Mouse (Mus musculus) small intestine, adult 2 months (tissue): ENCODE data around the gene Mypop. TPM values are rescaled to one million over a fixed set of nuclear protein-coding genes. Genes with fewer than 3 reads are reported as not detected.

Experiments used
- H3K27ac ChIP-seq: fragments of 200-500 bp; 2 replicates; pipeline ENCODE4 v1.5.1; 2012; ENCODE audit warnings: low read depth, low read length, control low read depth, inconsistent platforms; ENCODE audit not compliant: insufficient read depth
- H3K27me3 ChIP-seq: fragments of 200-500 bp; 2 replicates; pipeline ENCODE4 v1.6.1; 2012; ENCODE audit warnings: mild to moderate bottlenecking, moderate library complexity, low read length, inconsistent platforms; ENCODE audit not compliant: control insufficient read depth, insufficient read depth
- H3K36me3 ChIP-seq: fragments of 200-500 bp; 2 replicates; pipeline ENCODE4 v1.6.1; 2012; ENCODE audit warnings: mild to moderate bottlenecking, low read length, control low read depth, inconsistent platforms; ENCODE audit not compliant: control insufficient read depth, insufficient read depth
- H3K4me1 ChIP-seq: fragments of 200-500 bp; 2 replicates; pipeline ENCODE4 v1.6.1; 2012; ENCODE audit warnings: low read length, inconsistent platforms, mixed read lengths; ENCODE audit not compliant: control insufficient read depth, insufficient read depth, insufficient read length
- H3K4me3 ChIP-seq: fragments of 200-500 bp; 2 replicates; pipeline ENCODE4 v1.5.1; 2012; ENCODE audit warnings: low read depth, mild to moderate bottlenecking, control low read depth, inconsistent platforms, low read length, moderate library complexity
- CTCF ChIP-seq: fragments of 200-500 bp; IDR thresholded peaks from 2 replicates; pipeline ENCODE4 v1.5.1; 2012; ENCODE audit warnings: low read depth, mild to moderate bottlenecking, control low read depth, inconsistent platforms, low read length, moderate library complexity, mixed read lengths; ENCODE audit not compliant: insufficient replicate concordance, insufficient read length; ENCODE audit errors: extremely low read depth
- POLR2A ChIP-seq: fragments of 200-500 bp; IDR thresholded peaks from 2 replicates; pipeline ENCODE4 v1.6.1; 2012; ENCODE audit warnings: low read depth, mild to moderate bottlenecking, control low read depth, inconsistent platforms, low read length, moderate library complexity
- WGBS: fragments of 180-500 bp; shearing (Covaris S2); methylation state at CpG from one replicate; pipeline ENCODE4 v1.1.7; 2018; 5-methylcytosine and 5-hydroxymethylcytosine counted together
- polyA plus RNA-seq: library from polyadenylated mRNA; depleted of rRNA; stranded (reverse); fragments of >200 nt; gene quantifications from 2 replicates; pipeline ENCODE4 v1.2.3, GENCODE M21; 2012

Mypop gene
- polyA plus RNA-seq, 1 experiment, result 2.3 TPM

DNA sequence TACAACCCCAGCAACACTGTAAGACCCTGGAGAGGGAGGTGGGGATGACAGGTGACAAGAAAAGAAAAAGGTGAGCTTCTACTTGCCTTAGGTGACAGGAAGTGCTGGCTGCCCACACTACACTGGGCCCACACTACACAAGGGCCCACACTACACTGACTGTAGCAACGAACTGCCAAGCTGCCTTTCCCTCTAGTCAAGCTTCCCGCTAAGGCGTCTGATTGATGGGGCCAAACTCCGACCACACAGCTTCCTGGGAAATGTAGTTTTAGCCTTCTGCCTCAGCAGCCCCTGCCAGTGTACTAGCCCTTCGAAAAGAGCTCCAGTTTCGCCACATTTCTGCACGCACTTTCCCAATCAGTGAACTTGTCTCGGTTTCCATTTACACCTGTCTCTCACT, 23.4 kb upstream of the Mypop start:
- Histone ChIP-seq H3K27me3 (peaks cover 28% of the 10 kb centered on the region), H3K4me3 (no peak overlapping the region), H3K27ac (no peak overlapping the region), H3K36me3 (no peaks in the 10 kb centered on the region), H3K4me1 (peaks cover 2% of the 10 kb centered on the region; the same call in 1 of the 2 replicates)
- 13% methylated on average over 8 of the region's 8 CpGs for whole genome bisulfite sequencing
- TF ChIP-seq CTCF (no peak), POLR2A (no peak)

DNA sequence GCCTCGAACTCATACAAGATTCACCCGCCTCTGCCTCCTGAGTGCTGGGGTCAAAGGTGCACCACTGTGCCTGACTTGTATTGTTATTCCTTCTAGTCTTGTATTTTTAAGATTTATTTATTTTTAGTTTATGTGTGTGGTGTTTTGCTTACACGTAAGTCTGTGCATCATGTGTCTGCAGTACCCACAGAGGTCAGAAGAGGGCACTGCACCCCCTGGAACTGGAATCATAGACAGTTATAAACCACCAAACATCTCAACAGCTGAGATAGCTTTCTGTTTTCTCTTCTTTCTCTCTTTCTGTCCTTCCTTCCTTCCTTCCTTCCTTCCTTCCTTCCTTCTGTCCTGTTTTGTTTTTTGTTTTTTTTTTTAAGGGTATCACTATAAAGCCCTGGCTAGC, 20.1 kb upstream of the Mypop start:
- Histone ChIP-seq H3K4me1 (no peaks in the 10 kb centered on the region), H3K27ac (no peak overlapping the region), H3K36me3 (no peaks in the 10 kb centered on the region), H3K27me3 (no peaks in the 10 kb centered on the region), H3K4me3 (no peak overlapping the region)
- no peak for TF ChIP-seq CTCF
- no peak for TF ChIP-seq POLR2A
- WGBS, result 96% methylated on average over 3 of the region's 3 CpGs

GRCm38 (mm10) chr7:18978381-18978780, 12.7 kb upstream of the Mypop start:
- H3K27me3 ChIP-seq, result no peaks in the 10 kb centered on the region
- no peaks in the 10 kb centered on the region for H3K4me1 ChIP-seq
- WGBS, result 68% methylated on average over 9 of the region's 9 CpGs
- no peak overlapping the region for H3K4me3 ChIP-seq
- no peaks in the 10 kb centered on the region for H3K36me3 ChIP-seq
- TF ChIP-seq POLR2A, result no peak
- no peak for TF ChIP-seq CTCF
- H3K27ac ChIP-seq, result no peak overlapping the region

DNA sequence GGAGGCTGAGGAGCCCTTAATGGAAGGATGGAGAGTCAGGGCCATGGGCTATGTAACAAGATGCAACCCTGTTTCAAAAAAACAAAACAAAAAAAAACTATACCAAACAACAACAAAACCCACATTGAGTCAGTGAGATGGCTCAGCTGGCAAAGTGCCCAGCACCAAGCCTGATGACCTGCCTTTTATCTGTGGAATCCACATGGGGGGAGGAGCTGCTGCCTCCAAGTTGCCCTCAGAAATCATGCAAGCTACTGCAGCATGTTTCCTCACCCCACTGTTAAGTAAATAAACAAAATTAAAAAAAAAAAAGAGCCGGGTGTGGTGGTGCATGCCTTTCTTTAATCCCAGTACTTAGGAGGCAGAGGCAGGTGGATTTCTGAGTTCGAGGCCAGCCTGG, 4.5 kb upstream of the Mypop start:
- H3K4me1 ChIP-seq, result peaks cover 5% of the 10 kb centered on the region
- TF ChIP-seq CTCF (no peak), POLR2A (no peak)
- 48% methylated on average over 2 of the region's 2 CpGs for WGBS
- H3K36me3 ChIP-seq, result no peaks in the 10 kb centered on the region
- peaks cover 4% of the 10 kb centered on the region for H3K27me3 ChIP-seq
- H3K27ac ChIP-seq, result no peak overlapping the region
- no peak overlapping the region for H3K4me3 ChIP-seq

GRCm38 (mm10) chr7:18987100-18987499, 3.9 kb upstream of the Mypop start, which contains the start of gene Nanos2:
Nanos2 (plus strand) TSS chr7:18987400.
- WGBS, result 20% methylated on average over 2 of the region's 2 CpGs
- TF ChIP-seq CTCF (no peak), POLR2A (no peak)
- Histone ChIP-seq H3K27me3 (peaks cover 10% of the 10 kb centered on the region), H3K4me1 (peaks cover 9% of the 10 kb centered on the region), H3K4me3 (no peak within 1 kb of the TSS), H3K36me3 (no peaks in the 10 kb centered on the region), H3K27ac (no peak within 1 kb of the TSS)

GRCm38 (mm10) chr7:18987747-18988146, 3.3 kb upstream of the Mypop start:
- no peak overlapping the region for H3K27ac ChIP-seq
- H3K4me3 ChIP-seq, result no peak overlapping the region
- peaks cover 9% of the 10 kb centered on the region for H3K4me1 ChIP-seq
- H3K36me3 ChIP-seq, result no peaks in the 10 kb centered on the region
- peaks cover 10% of the 10 kb centered on the region for H3K27me3 ChIP-seq
- TF ChIP-seq CTCF, result no peak
- no peak for TF ChIP-seq POLR2A
- 73% methylated on average over 13 of the region's 13 CpGs for WGBS

- Histone ChIP-seq H3K27ac (no peak overlapping the region), H3K4me1 (peaks cover 9% of the 10 kb centered on the region), H3K4me3 (no peak overlapping the region), H3K27me3 (peaks cover 10% of the 10 kb centered on the region), H3K36me3 (no peaks in the 10 kb centered on the region)
- TF ChIP-seq POLR2A (no peak), CTCF (no peak)
- 68% methylated on average over 6 of the region's 6 CpGs for WGBS
Measured at GRCm38 (mm10) chr7:18988780-18989179, 2.3 kb upstream of the Mypop start.

GRCm38 (mm10) chr7:18989995-18990394, 1.1 kb upstream of the Mypop start:
- H3K27me3 ChIP-seq, result peaks cover 10% of the 10 kb centered on the region
- H3K4me3 ChIP-seq, result no peak overlapping the region
- peaks cover 9% of the 10 kb centered on the region for H3K4me1 ChIP-seq
- WGBS, result 17% methylated on average over 5 of the region's 5 CpGs
- no peak overlapping the region for H3K27ac ChIP-seq
- H3K36me3 ChIP-seq, result no peaks in the 10 kb centered on the region
- TF ChIP-seq POLR2A (no peak), CTCF (no peak)
